Mouse (Mus musculus) MEL (cell line): ENCODE measurements around the gene Dcp1b. TPM values are rescaled to one million over a fixed set of nuclear protein-coding genes. Genes with fewer than 3 reads are reported as not detected.

Experiments used
- DNase-seq: peaks from one replicate; pipeline ENCODE4 v3.0.0; 2011; ENCODE audit warnings: low read depth, low spot score
- H3K27ac ChIP-seq: 2 replicates; pipeline ENCODE4 v1.5.1; 2012; ENCODE audit warnings: low read depth, mild to moderate bottlenecking, control low read depth, low read length, moderate library complexity; ENCODE audit not compliant: control insufficient read depth
- H3K27me3 ChIP-seq, 2 experiments: fragments of 150-350 bp in 1 of 2; sonication (generic) in 1 of 2; 2 replicates each; pipeline ENCODE4 v1.6.1; 2012; ENCODE audit warnings: low read length in 2 of 2, mild to moderate bottlenecking in 2 of 2, improper control_type of control experiment in 1 of 2, moderate library complexity in 1 of 2; ENCODE audit not compliant: insufficient read depth in 2 of 2, control insufficient read depth in 1 of 2
- H3K36me3 ChIP-seq, 2 experiments: 2 replicates each; pipeline ENCODE4 v1.6.1; 2012 to 2014; ENCODE audit warnings: low read length in 2 of 2, improper control_type of control experiment in 1 of 2, inconsistent platforms in 1 of 2, mild to moderate bottlenecking in 1 of 2; ENCODE audit not compliant: insufficient read depth in 2 of 2, control insufficient read depth in 1 of 2
- H3K4me1 ChIP-seq, 2 experiments: fragments of 150-350 bp in 1 of 2; sonication (generic) in 1 of 2; 2 replicates each; pipeline ENCODE4 v1.6.1; 2012; ENCODE audit warnings: low read length in 2 of 2, improper control_type of control experiment in 1 of 2, mild to moderate bottlenecking in 1 of 2; ENCODE audit not compliant: insufficient read depth in 2 of 2, control insufficient read depth in 1 of 2
- H3K4me3 ChIP-seq, 2 experiments: fragments of 150-350 bp in 1 of 2; sonication (generic) in 1 of 2; 2 replicates each; pipeline ENCODE4 v1.5.1; 2012; ENCODE audit warnings: low read depth in 2 of 2, low read length in 2 of 2, mild to moderate bottlenecking in 2 of 2, moderate library complexity in 2 of 2, control low read depth in 1 of 2, improper control_type of control experiment in 1 of 2; ENCODE audit not compliant: control insufficient read depth in 1 of 2, insufficient read depth in 1 of 2
- H3K79me2 ChIP-seq: 2 replicates; pipeline ENCODE4 v1.6.1; 2012; ENCODE audit warnings: mild to moderate bottlenecking, low read length, moderate library complexity; ENCODE audit not compliant: control insufficient read depth, poor library complexity, insufficient read depth
- H3K9ac ChIP-seq: 2 replicates; pipeline ENCODE4 v1.6.1; 2012; ENCODE audit warnings: low read depth, mild to moderate bottlenecking, control low read depth, low read length, moderate library complexity; ENCODE audit not compliant: control insufficient read depth, poor library complexity, severe bottlenecking
- H3K9me3 ChIP-seq: fragments of 150-350 bp; sonication (generic); replicated peaks from 2 replicates; pipeline ENCODE4 v1.6.1; 2012; ENCODE audit warnings: mild to moderate bottlenecking, low read length, improper control_type of control experiment, moderate library complexity; ENCODE audit not compliant: insufficient read depth
- BHLHE40 ChIP-seq: IDR thresholded peaks from 2 replicates; pipeline ENCODE4 v1.6.1; 2012; ENCODE audit warnings: low read depth, mild to moderate bottlenecking, inconsistent platforms, low read length, improper control_type of control experiment, borderline replicate concordance
- E2F4 ChIP-seq: IDR thresholded peaks from 2 replicates; pipeline ENCODE4 v1.6.1; 2011; ENCODE audit warnings: low read depth, low read length, improper control_type of control experiment, borderline replicate concordance
- ETS1 ChIP-seq: IDR thresholded peaks from 2 replicates; pipeline ENCODE4 v1.6.1; 2012; ENCODE audit warnings: low read depth, mild to moderate bottlenecking, inconsistent platforms, low read length, improper control_type of control experiment, moderate library complexity
- GABPA ChIP-seq: IDR thresholded peaks from 2 replicates; pipeline ENCODE4 v1.6.1; 2012; ENCODE audit warnings: low read depth, mild to moderate bottlenecking, inconsistent platforms, low read length, improper control_type of control experiment, moderate library complexity
- GATA1 ChIP-seq: IDR thresholded peaks from 2 replicates; pipeline ENCODE4 v1.6.1; 2011; ENCODE audit warnings: low read depth, low read length, improper control_type of control experiment
- HCFC1 ChIP-seq: IDR thresholded peaks from 2 replicates; pipeline ENCODE4 v1.6.1; 2012; ENCODE audit warnings: low read depth, mild to moderate bottlenecking, inconsistent platforms, low read length, improper control_type of control experiment, moderate library complexity
- JUND ChIP-seq: IDR thresholded peaks from 2 replicates; pipeline ENCODE4 v1.6.1; 2011; ENCODE audit warnings: low read depth, mild to moderate bottlenecking, improper control_type of control experiment, low read length
- KAT2A ChIP-seq: conservative IDR thresholded peaks from 2 replicates; pipeline ENCODE4 v1.6.1; 2012; ENCODE audit warnings: low read depth, low read length, improper control_type of control experiment, inconsistent platforms
- MEF2A ChIP-seq: IDR thresholded peaks from 2 replicates; pipeline ENCODE4 v1.6.1; 2014; ENCODE audit warnings: low read depth, mild to moderate bottlenecking, inconsistent platforms, low read length, improper control_type of control experiment; ENCODE audit not compliant: poor library complexity, insufficient replicate concordance, severe bottlenecking; ENCODE audit errors: extremely low read depth
- MYB ChIP-seq: IDR thresholded peaks from 2 replicates; pipeline ENCODE4 v1.6.1; 2011; ENCODE audit warnings: mild to moderate bottlenecking, low read depth, low read length, improper control_type of control experiment
- MYC ChIP-seq: IDR thresholded peaks from 2 replicates; pipeline ENCODE4 v1.6.1; 2011; ENCODE audit warnings: low read depth, mild to moderate bottlenecking, low read length, improper control_type of control experiment, moderate library complexity
- NRF1 ChIP-seq: IDR thresholded peaks from 2 replicates; pipeline ENCODE4 v1.6.1; 2014; ENCODE audit warnings: low read depth, mild to moderate bottlenecking, inconsistent platforms, low read length, improper control_type of control experiment, moderate library complexity; ENCODE audit not compliant: poor library complexity, insufficient read depth, severe bottlenecking
- POLR2A ChIP-seq, 2 experiments: IDR thresholded peaks; 2 replicates each; pipeline ENCODE4 v1.6.1; 2011 to 2012; ENCODE audit warnings: low read length in 2 of 2, mild to moderate bottlenecking in 2 of 2, control low read depth in 1 of 2, improper control_type of control experiment in 1 of 2, low read depth in 1 of 2, moderate library complexity in 1 of 2; ENCODE audit not compliant: control insufficient read depth in 1 of 2, insufficient read depth in 1 of 2, poor library complexity in 1 of 2
- POLR2AphosphoS2 ChIP-seq: IDR thresholded peaks from 2 replicates; pipeline ENCODE4 v1.6.1; 2011; ENCODE audit warnings: low read length, improper control_type of control experiment
- POLR2AphosphoS5 ChIP-seq: IDR thresholded peaks from 2 replicates; pipeline ENCODE4 v1.6.1; 2012; ENCODE audit warnings: low read depth, borderline replicate concordance, mild to moderate bottlenecking, inconsistent platforms, low read length, moderate library complexity, mixed read lengths
- SIN3A ChIP-seq: IDR thresholded peaks from 2 replicates; pipeline ENCODE4 v1.6.1; 2012; ENCODE audit warnings: low read length, improper control_type of control experiment, inconsistent platforms
- SMC3 ChIP-seq: IDR thresholded peaks from 2 replicates; pipeline ENCODE4 v1.6.1; 2011; ENCODE audit warnings: low read depth, low read length, improper control_type of control experiment
- TAL1 ChIP-seq: IDR thresholded peaks from 2 replicates; pipeline ENCODE4 v1.6.1; 2012; ENCODE audit warnings: mild to moderate bottlenecking, inconsistent platforms, low read length, moderate library complexity, mixed read lengths
- TCF12 ChIP-seq: IDR thresholded peaks from 2 replicates; pipeline ENCODE4 v1.6.1; 2014; ENCODE audit warnings: low read depth, mild to moderate bottlenecking, inconsistent platforms, low read length, improper control_type of control experiment, moderate library complexity
- UBTF ChIP-seq: IDR thresholded peaks from 2 replicates; pipeline ENCODE4 v1.6.1; 2012; ENCODE audit warnings: low read depth, mild to moderate bottlenecking, inconsistent platforms, low read length, improper control_type of control experiment, moderate library complexity, borderline replicate concordance; ENCODE audit not compliant: insufficient read depth
- USF2 ChIP-seq, 2 experiments: IDR thresholded peaks; 2 replicates each; pipeline ENCODE4 v1.6.1; 2011 to 2012; ENCODE audit warnings: improper control_type of control experiment in 2 of 2, low read length in 2 of 2, borderline replicate concordance in 1 of 2, inconsistent platforms in 1 of 2, low read depth in 1 of 2, mild to moderate bottlenecking in 1 of 2; ENCODE audit not compliant: insufficient read depth in 1 of 2
- ZC3H11A ChIP-seq: IDR thresholded peaks from 2 replicates; pipeline ENCODE4 v1.6.1; 2012; ENCODE audit warnings: low read depth, mild to moderate bottlenecking, inconsistent platforms, low read length, improper control_type of control experiment
- ZKSCAN1 ChIP-seq: IDR thresholded peaks from 2 replicates; pipeline ENCODE4 v1.6.1; 2012; ENCODE audit warnings: low read depth, mild to moderate bottlenecking, inconsistent platforms, low read length, improper control_type of control experiment, moderate library complexity
- polyA plus RNA-seq, 2 experiments: library from polyadenylated mRNA; stranded (reverse) in 1 of 2; unstranded in 1 of 2; fragments of >175 nt in 1 of 2; fragments of >200 nt in 1 of 2; gene quantifications; 2 replicates each; pipeline versions ENCODE4 v1.2.1 to v1.2.4; 2012; ENCODE audit warnings: low replicate concordance in 2 of 2, low read depth in 1 of 2; ENCODE audit not compliant: insufficient read length in 2 of 2, insufficient read depth in 1 of 2, missing spikeins in 1 of 2
- total RNA-seq: library from RNA; depleted of rRNA; stranded (reverse); fragments of 300-350 nt; gene quantifications from 2 replicates; pipeline ENCODE4 v1.2.3, GENCODE M21; 2012

Dcp1b gene
- total and polyA plus RNA-seq, 3 experiments: 7.9 to 15.7 TPM; not detected in 1

GRCm38 (mm10) chr6:119233066-119233465, 58.0 kb downstream of the Dcp1b start:
- H3K4me1 ChIP-seq: no peaks in the 10 kb centered on the region
- TF ChIP-seq MYC: no peak
- no peak for TF ChIP-seq GATA1
- no peak for TF ChIP-seq POLR2A (IDR thresholded peaks at IDR 0.05; ENCODE audit: control insufficient read depth in 1 of 2, insufficient read depth in 1 of 2, low read depth in 1 of 2, low read length in 2 of 2, poor library complexity in 1 of 2)
- TF ChIP-seq TAL1: no peak
- TF ChIP-seq MYB: no peak
- no peak for TF ChIP-seq ZKSCAN1
- TF ChIP-seq UBTF: no peak
- TF ChIP-seq SIN3A: no peak
- TF ChIP-seq HCFC1: no peak
- no peak for TF ChIP-seq ZC3H11A
- TF ChIP-seq NRF1: no peak
- no peak for TF ChIP-seq JUND
- TF ChIP-seq GABPA: no peak
- TF ChIP-seq POLR2AphosphoS5: no peak
- no peak for TF ChIP-seq MEF2A
- TF ChIP-seq POLR2AphosphoS2: no peak
- no peak for TF ChIP-seq E2F4
- no peak overlapping the region for H3K9ac ChIP-seq
- H3K9me3 ChIP-seq: no peaks in the 10 kb centered on the region
- no peak overlapping the region for H3K27ac ChIP-seq
- H3K4me3 ChIP-seq: no peak overlapping the region
- H3K36me3 ChIP-seq: no peaks in the 10 kb centered on the region
- peak; percentile 33 for DNase-seq
- no peaks in the 10 kb centered on the region for H3K27me3 ChIP-seq
- H3K79me2 ChIP-seq: no peaks in the 10 kb centered on the region

- Histone ChIP-seq H3K27ac (no peak overlapping the region), H3K4me3 (no peak overlapping the region), H3K9ac (no peak overlapping the region), H3K9me3 (no peaks in the 10 kb centered on the region), H3K36me3 (no peaks in the 10 kb centered on the region), H3K27me3 (no peaks in the 10 kb centered on the region), H3K79me2 (no peaks in the 10 kb centered on the region), H3K4me1 (no peaks in the 10 kb centered on the region)
- DNase-seq: no peak
- TF ChIP-seq GATA1 (no peak), USF2 (IDR thresholded peaks at IDR 0.05; ENCODE audit: borderline replicate concordance in 1 of 2, insufficient read depth in 1 of 2, low read depth in 1 of 2, low read length in 2 of 2) (no peak), KAT2A (no peak), SMC3 (no peak), BHLHE40 (no peak), POLR2AphosphoS5 (no peak), ETS1 (no peak), UBTF (no peak), TCF12 (no peak), TAL1 (no peak), GABPA (no peak), ZC3H11A (no peak)
Observed at GRCm38 (mm10) chr6:119235441-119235840, 60.4 kb downstream of the Dcp1b start.
